Mouse (Mus musculus) R1 (cell line): ENCODE results near the gene Gsk3b.
A peak's percentile ranks its signal among the peaks of the same experiment; 100 is the strongest.
"Not testable (repeated sequence)": the region's sequence is repeated elsewhere in the genome, so short reads cannot be mapped to it uniquely, and the experiment has no call there.

ENCODE experiments used
- DNase-seq: peaks from one replicate; pipeline ENCODE4 v3.0.0-alpha.2; 2018; ENCODE audit warnings: low read depth, low spot score

Gsk3b gene

GRCm38 (mm10) chr16:38100569-38100968, 11.8 kb downstream of the Gsk3b start:
- DNase-seq = no peak

GRCm38 (mm10) chr16:38105453-38105852, 16.7 kb downstream of the Gsk3b start:
- DNase-seq = no peak

GRCm38 (mm10) chr16:38106542-38106941, 17.7 kb downstream of the Gsk3b start:
- no peak for DNase-seq

GRCm38 (mm10) chr16:38110001-38110400, 21.2 kb downstream of the Gsk3b start:
- DNase-seq = peak; percentile 74

- peak; percentile 33 for DNase-seq
Observed at GRCm38 (mm10) chr16:38110575-38110974, 21.8 kb downstream of the Gsk3b start.

- DNase-seq = no peak
Observed at GRCm38 (mm10) chr16:38114074-38114473, 25.3 kb downstream of the Gsk3b start.

- DNase-seq = not testable (repeated sequence)
Observed at GRCm38 (mm10) chr16:38117909-38118308, 29.1 kb downstream of the Gsk3b start.

GRCm38 (mm10) chr16:38118723-38119122, 29.9 kb downstream of the Gsk3b start:
- no peak for DNase-seq

- peak; percentile 59 for DNase-seq
Observed at GRCm38 (mm10) chr16:38119286-38119685, 30.5 kb downstream of the Gsk3b start.

GRCm38 (mm10) chr16:38129171-38129570, 40.4 kb downstream of the Gsk3b start:
- peak; percentile 71 for DNase-seq

- no peak for DNase-seq
Observed at GRCm38 (mm10) chr16:38131041-38131440, 42.2 kb downstream of the Gsk3b start.

- no peak for DNase-seq
Observed at GRCm38 (mm10) chr16:38131756-38132155, 43.0 kb downstream of the Gsk3b start.

GRCm38 (mm10) chr16:38132210-38132609, 43.4 kb downstream of the Gsk3b start:
- no peak for DNase-seq

GRCm38 (mm10) chr16:38137296-38137695, 48.5 kb downstream of the Gsk3b start:
- peak; percentile 56 for DNase-seq

- DNase-seq = no peak
Observed at GRCm38 (mm10) chr16:38144898-38145297, 56.1 kb downstream of the Gsk3b start.

- DNase-seq = no peak
Observed at GRCm38 (mm10) chr16:38150555-38150954, 61.8 kb downstream of the Gsk3b start.

GRCm38 (mm10) chr16:38157854-38158622, 69.2 kb downstream of the Gsk3b start:
- DNase-seq = no peak

- DNase-seq = peak; percentile 50
Observed at GRCm38 (mm10) chr16:38162019-38162418, 73.2 kb downstream of the Gsk3b start.

GRCm38 (mm10) chr16:38164811-38165591, 76.2 kb downstream of the Gsk3b start:
- peak; percentile 79 for DNase-seq

GRCm38 (mm10) chr16:38168971-38169370, 80.2 kb downstream of the Gsk3b start:
- peak; percentile 67 for DNase-seq

GRCm38 (mm10) chr16:38179150-38179549, 90.3 kb downstream of the Gsk3b start:
- no peak for DNase-seq

- DNase-seq = no peak
Observed at GRCm38 (mm10) chr16:38181421-38181820, 92.6 kb downstream of the Gsk3b start.
